Mouse (Mus musculus) stomach, embryonic 15.5 days (tissue): ENCODE results near the gene Kitl. TPM values are rescaled to one million over a fixed set of nuclear protein-coding genes. Genes with fewer than 3 reads are reported as not detected.

ENCODE experiments used
- ATAC-seq: fragments of 200-750 bp; cut with Nextera tagmentation; 2 replicates; pipeline ENCODE4 v1.8.0; 2017; ENCODE audit warnings: low read depth, moderate number of reproducible peaks, moderate TSS enrichment; ENCODE audit not compliant: insufficient read depth, low FRiP score
- H3K27ac ChIP-seq: fragments of 300-500 bp; sonication (generic); 2 replicates; pipeline ENCODE4 v1.5.1; 2015; ENCODE audit warnings: mild to moderate bottlenecking, inconsistent platforms
- H3K27me3 ChIP-seq: fragments of 300-500 bp; sonication (generic); replicated peaks from 2 replicates; pipeline ENCODE4 v1.6.1; 2015; ENCODE audit warnings: inconsistent platforms
- H3K36me3 ChIP-seq: fragments of 300-500 bp; sonication (generic); 2 replicates; pipeline ENCODE4 v1.6.1; 2015; ENCODE audit warnings: inconsistent platforms
- H3K4me1 ChIP-seq: fragments of 300-500 bp; sonication (generic); 2 replicates; pipeline ENCODE4 v1.6.1; 2015; ENCODE audit warnings: inconsistent platforms
- H3K4me2 ChIP-seq: fragments of 300-500 bp; sonication (generic); 2 replicates; pipeline ENCODE4 v1.6.1; 2015; ENCODE audit warnings: mild to moderate bottlenecking, inconsistent platforms
- H3K4me3 ChIP-seq: fragments of 300-500 bp; sonication (generic); replicated peaks from 2 replicates; pipeline ENCODE4 v1.5.1; 2015; ENCODE audit warnings: inconsistent platforms
- H3K9ac ChIP-seq: fragments of 300-500 bp; sonication (generic); 2 replicates; pipeline ENCODE4 v1.6.1; 2015; ENCODE audit warnings: inconsistent platforms
- H3K9me3 ChIP-seq: fragments of 300-500 bp; sonication (generic); 2 replicates; pipeline ENCODE4 v1.6.1; 2016; ENCODE audit warnings: inconsistent platforms
- WGBS: fragments of 180-500 bp; shearing (Covaris S2); methylation state at CpG from one replicate; pipeline ENCODE4 v1.1.7; 2015; 5-methylcytosine and 5-hydroxymethylcytosine counted together
- microRNA-seq: library from miRNA; unstranded; fragments of <30 nt; microRNA quantifications from one replicate; pipeline ENCODE4, GENCODE M21; 2016
- polyA plus RNA-seq: library from polyadenylated mRNA; unstranded; fragments of >200 nt; fragmentation: Nextera tagmentation; extraction: Ambion mirVana; gene quantifications from 2 replicates; pipeline ENCODE4 v1.2.1, GENCODE M21; 2015

Kitl gene
- polyA plus RNA-seq, 1 experiment from 2014 or later: 32.0 TPM

DNA sequence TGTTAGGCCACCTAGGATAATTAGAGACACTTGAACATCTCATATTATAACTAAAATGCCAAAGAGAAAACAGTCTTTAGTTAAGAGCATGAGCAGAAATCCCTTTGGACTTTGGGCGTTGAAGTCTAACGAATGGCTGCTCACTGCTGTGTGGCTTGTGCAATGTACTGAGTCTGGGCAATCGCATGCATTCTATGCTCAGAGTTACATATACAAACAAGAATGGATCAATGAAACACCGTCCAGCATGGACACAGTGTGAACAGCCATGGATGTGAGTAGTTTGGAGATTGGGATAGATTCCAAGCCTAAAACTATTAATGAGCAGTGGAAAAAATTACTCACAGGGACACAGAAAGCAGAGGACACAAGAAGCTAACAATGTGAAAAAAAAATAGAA is 116.2 kb downstream of the Kitl start:
- no peaks in the 10 kb centered on the region for H3K4me1 ChIP-seq
- no peak overlapping the region for H3K27ac ChIP-seq
- ATAC-seq: no peak
- H3K36me3 ChIP-seq: no peaks in the 10 kb centered on the region
- no peak overlapping the region for H3K9ac ChIP-seq
- H3K4me3 ChIP-seq: no peak overlapping the region
- no peaks in the 10 kb centered on the region for H3K27me3 ChIP-seq
- no peak overlapping the region for H3K4me2 ChIP-seq
- WGBS: 65% methylated on average over 4 of the region's 4 CpGs
- H3K9me3 ChIP-seq: no peaks in the 10 kb centered on the region

DNA sequence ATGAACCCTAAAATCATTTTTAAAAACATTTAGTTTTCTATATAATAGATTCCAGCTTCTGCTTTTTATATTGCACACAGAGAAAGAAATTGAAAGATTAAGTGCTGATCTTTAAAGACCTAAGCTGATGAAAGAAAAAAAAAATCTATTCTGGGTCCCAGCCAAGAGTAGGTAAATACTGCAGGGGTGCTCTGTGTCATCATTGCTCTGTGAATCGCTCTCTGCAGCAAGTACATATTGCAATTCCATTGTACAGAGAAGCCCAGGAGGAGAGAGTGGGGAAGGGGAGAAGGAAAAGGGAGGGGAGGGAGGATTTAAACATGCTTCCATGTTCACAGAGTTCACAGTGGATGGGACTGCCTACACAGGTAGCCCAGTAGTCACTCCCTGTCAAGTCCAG is 116.9 kb downstream of the Kitl start:
- H3K4me1 ChIP-seq: no peaks in the 10 kb centered on the region
- ATAC-seq: no peak
- WGBS: 71% methylated on average over 1 of the region's 1 CpGs

GRCm38 (mm10) chr10:100138552-100138951 is 123.1 kb downstream of the Kitl start:
- no peaks in the 10 kb centered on the region for H3K4me1 ChIP-seq
- no peak overlapping the region for H3K4me2 ChIP-seq
- no peak overlapping the region for H3K27ac ChIP-seq
- H3K4me3 ChIP-seq: no peak overlapping the region
- H3K27me3 ChIP-seq: no peaks in the 10 kb centered on the region
- 75% methylated on average over 3 of the region's 3 CpGs for WGBS
- ATAC-seq: no peak
- no peaks in the 10 kb centered on the region for H3K36me3 ChIP-seq
- H3K9ac ChIP-seq: no peak overlapping the region
- no peaks in the 10 kb centered on the region for H3K9me3 ChIP-seq

More for the DNA sequence above, 116.9 kb downstream of the Kitl start:
- H3K4me3 ChIP-seq: no peak overlapping the region
- no peaks in the 10 kb centered on the region for H3K36me3 ChIP-seq
- no peak overlapping the region for H3K27ac ChIP-seq
- no peaks in the 10 kb centered on the region for H3K9me3 ChIP-seq
- H3K4me2 ChIP-seq: no peak overlapping the region
- H3K27me3 ChIP-seq: no peaks in the 10 kb centered on the region
- H3K9ac ChIP-seq: no peak overlapping the region

- ATAC-seq: no peak
- H3K4me2 ChIP-seq: no peak overlapping the region
- H3K4me1 ChIP-seq: no peaks in the 10 kb centered on the region
- H3K4me3 ChIP-seq: no peak overlapping the region
- H3K27ac ChIP-seq: no peak overlapping the region
- H3K27me3 ChIP-seq: no peaks in the 10 kb centered on the region
- WGBS: 79% methylated on average over 6 of the region's 6 CpGs
- no peak overlapping the region for H3K9ac ChIP-seq
- no peaks in the 10 kb centered on the region for H3K9me3 ChIP-seq
- H3K36me3 ChIP-seq: no peaks in the 10 kb centered on the region
Observed at GRCm38 (mm10) chr10:100148123-100148522, 132.7 kb downstream of the Kitl start.

Small RNA genes within 50 kb of the gene (microRNA-seq; reads per million reads assigned to microRNA genes)
- gene Gm22918: not detected
- not detected for gene Gm25287
